Mouse (Mus musculus): ENCODE measurements around the gene Tmem229b. TPM values are rescaled to one million over a fixed set of nuclear protein-coding genes. Genes with fewer than 3 reads are reported as not detected.
"Not testable (repeated sequence)": the region's sequence is repeated elsewhere in the genome, so short reads cannot be mapped to it uniquely, and the experiment has no call there.

Tmem229b gene
- total RNA-seq, 2 experiments from 2014 or later = 7.2 to 10.1 TPM

DNA sequence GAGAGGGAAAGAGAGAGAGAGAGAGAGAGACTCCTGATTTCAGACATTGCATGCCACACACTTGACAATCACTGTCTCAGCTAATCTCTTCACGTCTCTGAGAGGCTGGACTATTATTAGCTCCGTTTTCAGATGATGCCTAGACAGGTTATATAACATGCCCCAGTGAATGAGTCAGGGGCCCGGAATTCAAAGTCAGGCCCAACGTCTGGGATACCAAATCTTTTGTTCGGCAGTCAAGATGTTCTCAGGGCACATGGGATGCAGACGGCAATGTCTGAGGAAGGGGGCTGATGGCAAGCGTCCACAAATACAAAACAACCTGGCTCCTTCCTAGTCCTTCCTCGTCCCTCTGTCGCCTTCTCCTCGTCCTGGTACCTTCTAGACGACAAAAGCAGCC, 55.4 kb downstream of the Tmem229b start:
- peak in 1 of 2 experiments; percentile 27 for DNase-seq

DNA sequence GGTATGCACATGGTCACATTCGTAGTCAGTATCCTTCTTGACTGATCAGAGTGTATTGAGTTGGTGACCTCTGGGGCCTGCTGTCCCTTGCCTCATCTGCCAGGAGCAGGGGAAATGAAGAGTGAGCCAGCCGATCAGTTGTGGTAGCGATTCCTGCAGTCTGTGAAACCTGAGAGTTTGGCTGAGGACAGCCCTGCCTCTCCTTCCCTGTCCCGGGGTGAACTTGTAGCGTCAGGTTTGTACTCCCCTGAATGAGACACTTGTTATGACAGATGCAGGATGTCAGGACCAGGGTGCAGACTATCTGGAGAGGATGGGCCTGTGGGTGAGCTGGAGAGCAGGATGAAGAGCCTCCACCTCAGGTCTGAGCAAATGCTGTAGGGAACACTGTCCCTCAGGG, 59.8 kb downstream of the Tmem229b start:
- no peak for DNase-seq

DNA sequence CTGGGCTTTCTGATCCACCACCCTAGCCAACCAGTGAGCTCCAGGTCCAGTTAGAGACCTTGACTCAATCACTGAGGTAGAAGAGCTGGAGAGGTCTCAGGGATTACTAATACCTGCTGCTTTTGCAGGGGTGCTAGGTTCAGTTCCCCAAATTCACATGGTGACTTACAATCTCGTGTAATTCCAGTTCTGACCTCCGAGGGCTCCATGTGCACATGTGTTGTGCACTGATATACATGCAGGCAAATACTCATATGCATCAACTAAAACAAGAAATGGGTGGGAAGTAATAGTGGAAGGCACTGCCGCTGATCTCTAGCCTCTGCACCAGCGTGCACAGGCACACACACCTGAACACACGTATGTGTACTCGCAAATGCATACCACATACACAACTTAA, 60.3 kb downstream of the Tmem229b start:
- no peak for DNase-seq

DNA sequence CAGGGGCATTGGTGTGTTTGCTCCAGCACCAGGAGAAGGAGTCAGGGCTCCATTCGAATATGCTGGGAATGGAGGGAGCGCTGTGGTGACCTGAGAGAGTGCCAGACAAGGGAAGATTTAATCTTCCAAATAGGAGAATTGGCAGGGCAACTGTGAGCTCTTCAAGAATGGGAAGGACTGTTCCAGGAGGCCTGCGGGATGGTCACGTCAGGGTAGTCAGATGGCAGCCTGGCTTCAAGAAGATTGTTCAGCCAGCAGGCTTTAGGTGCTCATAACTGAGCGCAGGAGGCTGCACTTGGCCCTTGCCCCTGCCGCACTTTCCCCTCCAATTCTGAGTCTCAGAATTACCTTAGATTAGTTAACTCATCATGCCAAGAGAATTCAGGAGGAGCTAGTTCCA, 64.5 kb downstream of the Tmem229b start:
- DNase-seq = no peak

DNA sequence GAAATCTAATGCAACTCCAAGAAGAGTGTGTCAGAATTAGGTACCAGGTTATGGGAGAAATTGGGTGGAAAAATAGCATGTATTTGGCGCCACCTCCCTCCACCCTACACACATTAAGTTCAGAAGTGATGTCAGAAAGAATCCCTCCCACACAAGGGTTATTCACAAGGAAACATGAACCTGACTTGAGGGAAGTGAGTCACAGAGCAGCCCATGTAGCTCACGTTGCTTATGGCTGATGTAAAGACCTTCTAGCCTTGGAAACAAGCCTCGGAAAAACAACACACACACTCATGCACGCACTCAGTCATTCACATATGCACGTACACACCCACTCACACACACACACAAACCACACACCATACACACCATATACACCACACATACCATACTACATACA, 67.3 kb downstream of the Tmem229b start:
- DNase-seq = no peak

DNA sequence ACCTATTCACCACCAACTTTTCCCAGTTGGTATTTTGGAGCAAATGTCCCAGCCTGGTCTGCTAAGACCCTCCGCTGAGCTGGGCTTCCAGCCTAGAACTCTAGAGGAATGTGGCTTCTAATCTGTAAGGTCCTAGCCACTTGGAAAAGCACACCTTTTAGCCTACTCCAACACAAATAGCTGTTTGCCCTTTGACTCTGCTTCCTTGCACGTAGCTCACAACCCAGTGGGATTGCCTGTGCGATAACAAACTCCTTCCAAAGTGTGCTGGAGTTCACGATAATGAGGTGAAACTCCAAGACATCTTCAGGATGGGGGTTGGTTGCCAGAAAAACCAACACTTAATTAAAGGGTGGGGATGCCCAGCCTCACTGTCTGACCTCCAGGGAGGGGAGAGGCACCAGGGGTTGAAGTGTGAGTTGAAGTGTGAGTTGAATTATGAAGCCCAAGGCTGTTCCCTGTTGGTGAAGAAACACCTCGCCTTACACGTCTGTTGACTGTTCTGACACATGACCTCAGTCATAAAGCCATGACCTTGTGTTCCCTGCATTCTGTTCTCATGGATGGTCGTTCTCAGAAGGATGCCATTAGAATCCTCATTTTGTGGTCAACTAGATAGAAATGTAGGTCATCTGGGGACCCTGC, 67.9 kb downstream of the Tmem229b start:
- DNase-seq = peak in 1 of 2 experiments; percentile 8

DNA sequence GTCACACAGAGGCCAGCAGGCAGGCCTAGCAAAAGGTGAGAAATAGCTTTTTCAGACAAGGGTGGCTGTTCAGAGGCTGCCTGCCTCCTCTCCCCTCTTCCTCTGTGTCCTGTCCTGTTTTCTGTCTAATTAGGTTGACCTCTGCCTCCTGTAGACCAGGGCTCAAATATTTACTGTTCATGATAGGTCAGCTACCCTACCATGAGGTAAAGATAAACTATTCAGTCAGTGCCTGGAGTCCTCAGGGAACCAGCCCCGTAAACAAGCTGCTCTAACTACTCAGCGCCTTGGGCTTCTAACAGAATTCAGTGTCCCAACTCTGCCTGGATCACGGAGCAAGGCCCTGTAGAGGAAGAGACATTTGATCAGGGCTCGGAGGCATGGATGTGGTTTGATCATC, 70.9 kb downstream of the Tmem229b start:
- no peak for DNase-seq

DNA sequence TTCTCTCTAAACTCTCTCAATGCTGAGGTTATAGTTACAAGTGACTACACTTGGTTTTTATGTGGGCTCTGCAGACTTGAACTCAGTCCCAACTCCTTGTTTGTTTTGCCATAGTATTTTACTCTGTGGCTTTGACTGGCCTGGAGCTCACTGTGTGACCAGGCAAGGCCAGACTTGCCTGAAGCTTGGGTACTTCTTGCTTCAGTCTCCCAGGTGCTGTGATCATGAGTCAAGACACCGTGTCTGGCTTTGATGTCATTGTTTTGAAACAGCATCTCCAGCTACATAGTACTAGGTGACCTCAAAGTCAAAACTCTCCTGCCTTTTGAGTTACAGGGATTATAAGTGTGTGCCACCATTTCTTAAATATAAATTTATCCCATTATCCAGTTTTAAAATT, 77.5 kb downstream of the Tmem229b start:
- no peak for DNase-seq

DNA sequence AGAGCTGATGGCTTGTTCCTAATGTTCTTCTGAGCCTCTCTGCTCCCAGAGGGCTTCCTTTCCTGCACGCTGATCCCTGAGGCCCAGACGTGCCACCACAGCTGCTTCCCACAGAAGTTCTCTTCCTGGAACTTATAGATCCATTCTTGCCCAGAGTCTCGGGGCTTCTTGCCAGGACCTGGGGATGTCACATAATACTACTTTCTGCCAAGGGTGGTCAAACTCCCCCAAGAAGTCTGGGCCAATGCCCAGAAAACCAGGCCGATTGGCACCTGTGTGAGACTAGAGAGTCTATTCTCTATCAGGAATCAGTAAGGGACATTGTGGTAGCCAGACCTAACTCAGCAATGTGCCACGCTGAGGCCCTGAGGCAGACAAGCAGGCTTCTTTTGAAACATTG, 80.1 kb downstream of the Tmem229b start:
- DNase-seq = no peak

DNA sequence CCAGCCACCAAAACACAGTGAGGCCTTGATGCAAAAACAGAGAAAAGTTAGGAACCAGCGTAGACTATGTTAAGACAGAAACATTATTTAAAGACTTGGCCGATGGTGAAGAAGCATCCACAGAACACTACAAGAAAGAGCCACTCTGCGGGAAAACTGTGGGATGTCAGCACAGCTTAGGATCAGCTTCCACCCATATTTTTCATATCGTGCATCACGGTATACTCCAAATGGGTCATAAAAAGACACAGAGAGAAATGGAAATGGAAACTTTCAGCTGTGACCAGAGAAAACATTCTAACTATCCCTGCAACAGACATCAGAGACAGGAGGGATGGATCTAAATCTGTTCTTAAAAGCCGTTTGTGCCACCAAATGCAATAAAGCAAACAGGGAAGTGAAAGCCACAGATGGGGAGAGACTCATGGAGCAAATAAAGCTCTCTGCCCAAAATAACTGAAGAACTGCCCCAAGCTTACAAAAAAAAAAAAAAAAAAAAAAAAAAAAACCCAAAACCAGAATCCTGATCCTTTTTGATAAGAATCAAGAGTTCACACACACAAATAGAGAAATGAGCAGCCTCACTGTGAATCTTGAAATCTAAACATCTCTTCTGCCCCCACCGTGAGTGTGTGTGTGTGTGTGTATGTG, 83.8 kb downstream of the Tmem229b start:
- DNase-seq = no peak

DNA sequence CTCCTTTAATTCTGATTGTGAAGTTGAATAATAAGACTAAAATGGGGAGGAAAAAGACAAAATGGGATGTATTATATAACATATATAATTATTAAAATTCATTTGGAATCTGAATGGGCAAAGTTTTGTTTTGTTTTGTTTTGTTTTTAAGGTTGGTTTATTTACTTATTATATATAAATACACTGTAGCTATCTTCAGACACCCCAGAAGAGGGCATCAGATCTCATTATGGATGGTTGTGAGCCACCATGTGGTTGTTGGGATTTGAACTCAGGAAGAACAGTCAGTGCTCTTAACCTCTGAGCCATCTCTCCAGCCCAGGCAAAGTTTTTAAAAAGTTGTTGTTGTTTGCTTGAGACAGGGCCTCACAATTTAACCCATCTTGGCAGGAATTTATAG, 84.5 kb downstream of the Tmem229b start:
- DNase-seq = not testable (repeated sequence)

DNA sequence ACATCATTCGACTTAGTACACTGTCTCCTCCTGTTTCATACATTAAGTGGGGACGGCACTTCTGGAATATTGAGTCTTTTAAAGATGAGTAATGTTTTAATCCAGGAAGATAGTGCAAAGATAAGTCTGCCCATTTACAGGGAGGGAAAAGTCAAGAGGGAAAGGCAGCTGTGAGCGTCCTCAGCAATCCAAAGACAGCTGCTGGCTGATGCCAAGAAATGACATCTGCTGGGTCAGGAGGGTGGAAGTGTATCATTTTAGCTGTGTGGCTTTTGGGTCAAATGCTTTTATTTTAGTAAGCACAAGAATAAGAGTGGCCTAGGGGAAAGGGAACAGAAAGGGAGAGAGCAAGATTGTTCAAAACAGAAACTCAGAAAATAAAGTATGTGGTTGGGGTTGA, 85.4 kb downstream of the Tmem229b start:
- no peak for DNase-seq

DNA sequence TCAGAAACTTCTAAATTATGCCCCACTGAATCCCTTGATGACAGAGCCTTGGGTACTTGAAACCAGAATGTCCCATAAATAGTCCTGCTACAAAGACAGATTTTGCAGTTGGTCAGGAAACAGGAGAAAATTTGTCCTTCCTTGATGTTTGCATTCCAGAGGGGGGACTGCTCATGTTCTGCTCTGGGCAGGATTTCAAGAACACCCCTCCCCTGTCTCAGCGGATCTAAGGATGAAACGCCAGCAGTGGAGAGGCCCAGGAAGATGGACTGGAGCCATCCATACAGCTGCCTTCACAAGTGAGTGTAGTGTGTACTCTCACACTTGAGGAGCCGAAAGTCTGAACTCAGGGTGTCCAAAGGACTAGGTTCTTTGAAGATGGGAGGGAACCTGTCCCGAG, 86.0 kb downstream of the Tmem229b start:
- no peak for DNase-seq

DNA sequence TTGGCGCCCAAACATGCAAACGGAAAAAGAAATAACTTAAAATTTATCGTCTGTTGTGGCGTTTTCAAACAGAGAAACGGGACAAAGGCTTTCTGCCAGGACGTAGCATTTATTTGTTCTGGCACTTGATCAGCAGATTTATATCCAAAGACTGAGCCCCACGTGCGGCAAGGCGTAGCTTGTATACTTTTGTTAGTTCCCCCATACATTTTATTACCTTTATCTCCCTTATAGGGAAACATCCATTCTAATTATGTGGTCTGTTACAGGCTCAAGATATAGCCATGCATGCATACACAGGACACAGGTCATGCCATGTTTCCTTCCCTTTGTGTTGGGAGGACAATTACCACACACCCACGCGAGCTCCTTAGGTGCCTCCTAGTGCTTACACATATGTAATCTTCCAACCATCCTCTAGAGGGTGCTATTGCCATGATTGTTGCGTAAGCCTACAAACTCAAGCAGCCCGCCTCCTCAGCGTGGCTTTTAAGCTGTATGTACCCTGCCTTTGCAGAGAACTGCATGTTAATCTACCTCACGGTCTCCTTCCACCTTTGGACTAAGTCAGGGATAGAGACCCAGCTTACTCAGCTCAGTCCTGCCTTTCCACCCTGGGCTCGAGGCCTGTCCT, 88.2 kb downstream of the Tmem229b start:
- peak; percentile 29 to 67 for DNase-seq

DNA sequence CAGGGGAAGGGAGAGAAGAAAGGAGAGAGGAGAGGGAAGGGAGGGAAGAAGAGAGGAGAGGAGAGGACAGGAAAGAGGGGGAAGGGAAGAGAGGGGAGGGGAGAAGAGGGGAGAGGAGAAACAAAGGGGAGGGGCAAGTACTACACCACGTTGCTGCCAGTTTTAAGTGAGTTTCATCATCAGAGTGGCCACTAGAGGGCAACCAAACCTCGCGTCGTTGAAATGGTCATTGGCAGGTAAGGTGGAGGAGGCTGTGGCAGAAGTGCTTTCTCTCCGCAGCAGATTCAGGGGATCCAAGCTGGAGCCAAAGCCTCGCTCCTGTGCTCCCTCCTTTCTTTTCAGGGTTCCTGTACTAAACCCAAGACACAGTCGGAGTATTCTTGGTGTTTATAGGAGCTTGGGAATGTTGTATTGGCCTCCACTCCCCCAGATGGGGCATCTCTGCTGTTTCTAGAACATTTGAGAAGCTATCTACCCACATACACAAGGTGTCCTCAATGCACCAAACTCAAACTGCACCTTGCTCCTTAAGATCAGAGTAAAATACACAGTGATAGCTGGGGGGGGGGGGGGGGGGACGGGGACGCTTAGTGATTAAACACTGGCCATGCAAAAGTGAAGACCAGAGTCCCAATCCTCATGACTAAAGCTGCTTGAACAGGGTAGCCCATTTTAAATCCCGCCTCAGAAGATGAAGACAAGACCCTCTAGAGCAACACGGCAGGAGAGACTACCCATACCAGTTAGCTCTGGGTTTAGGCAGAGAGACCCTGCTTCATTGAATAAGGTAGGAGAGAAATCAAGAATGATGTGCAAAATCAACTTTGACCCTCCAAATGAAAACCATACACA, 89.0 kb downstream of the Tmem229b start:
- DNase-seq = peak; percentile 78 to 82

DNA sequence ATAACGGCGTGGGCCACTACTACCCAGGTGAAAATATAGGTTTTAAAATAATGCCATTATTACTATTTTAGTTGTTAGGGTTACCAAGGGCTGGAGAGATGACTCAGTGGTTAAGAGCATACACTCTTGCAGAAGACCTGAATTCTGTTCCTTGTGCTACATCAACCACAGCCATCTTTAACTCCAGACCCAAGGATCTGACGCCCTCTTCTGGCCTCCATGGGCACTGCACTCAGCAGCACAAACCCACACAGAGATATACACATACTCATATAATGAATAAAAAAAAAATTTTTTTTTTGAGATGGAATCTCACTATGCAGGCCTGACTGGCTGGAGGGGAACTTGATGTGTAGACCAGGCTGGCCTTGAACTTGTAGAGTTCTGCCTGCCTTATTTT, 91.1 kb downstream of the Tmem229b start:
- no peak for DNase-seq

DNA sequence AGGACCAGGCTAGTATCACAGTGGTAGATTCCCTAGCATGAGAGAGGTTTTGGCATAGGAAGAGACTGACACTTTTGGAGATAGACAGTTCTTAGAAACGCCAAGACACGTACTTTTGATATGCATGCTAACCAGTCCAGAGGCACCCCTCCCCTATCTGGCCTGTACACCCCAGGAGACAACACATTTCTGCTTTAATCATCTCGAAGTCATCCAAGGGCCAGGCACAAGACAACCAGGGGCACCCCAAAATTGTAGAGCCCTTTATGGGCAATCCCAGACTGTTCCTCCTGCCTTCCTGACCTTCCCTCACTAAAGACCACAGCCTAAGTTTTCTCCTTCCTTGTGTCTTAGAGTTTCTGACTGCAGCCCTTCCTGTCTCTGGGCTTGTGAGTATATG, 91.9 kb downstream of the Tmem229b start:
- no peak for DNase-seq

DNA sequence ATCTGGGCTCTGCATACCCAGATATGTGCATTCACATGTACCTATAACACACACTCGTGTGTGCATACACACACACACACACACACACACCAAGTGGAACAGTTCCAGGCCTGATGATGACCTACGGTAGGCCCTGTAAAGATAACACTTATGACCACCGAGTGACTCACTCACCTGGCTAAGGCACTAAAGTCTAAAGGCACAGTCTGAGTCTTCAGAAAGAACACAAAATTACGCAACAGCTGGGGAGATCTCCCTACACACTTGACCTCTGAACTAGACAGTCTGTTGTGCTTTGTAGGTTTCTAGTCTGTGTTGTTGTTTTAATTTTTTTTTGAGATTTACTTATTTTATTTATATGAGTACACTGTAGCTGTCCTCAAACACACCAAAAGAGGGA, 93.0 kb downstream of the Tmem229b start:
- DNase-seq = no peak
